Mouse (Mus musculus) CH12.LX (cell line): Measurements from ENCODE around the gene Ptprm. TPM values are rescaled to one million over a fixed set of nuclear protein-coding genes. Genes with fewer than 3 reads are reported as not detected.

Experiments
- DNase-seq: peaks from one replicate; pipeline ENCODE4 v3.0.0-alpha.2; 2013; ENCODE audit errors: extremely low read depth
- H3K27ac ChIP-seq: 2 replicates; pipeline ENCODE4 v1.5.1; 2012; ENCODE audit warnings: low read depth, mild to moderate bottlenecking, control low read depth, moderate library complexity; ENCODE audit not compliant: insufficient read depth
- H3K27me3 ChIP-seq: replicated peaks from 2 replicates; pipeline ENCODE3; 2012; ENCODE audit warnings: inconsistent platforms
- H3K36me3 ChIP-seq, 2 experiments: replicated peaks in 1 of 2; 2 replicates each; pipeline versions ENCODE3 to v1.6.1; 2012; ENCODE audit warnings: inconsistent platforms in 1 of 2, low read length in 1 of 2, mild to moderate bottlenecking in 1 of 2, mixed read lengths in 1 of 2, moderate library complexity in 1 of 2; ENCODE audit not compliant: control insufficient read depth in 1 of 2, insufficient read depth in 1 of 2
- H3K4me1 ChIP-seq, 2 experiments: 2 replicates each; pipeline ENCODE4 v1.6.1; 2012; ENCODE audit warnings: inconsistent platforms in 1 of 2, moderate library complexity in 1 of 2; ENCODE audit not compliant: insufficient read depth in 2 of 2, control insufficient read depth in 1 of 2
- H3K4me2 ChIP-seq: 2 replicates; pipeline ENCODE4 v1.6.1; 2012; ENCODE audit warnings: low read depth, mild to moderate bottlenecking, control low read depth; ENCODE audit not compliant: poor library complexity, insufficient read depth, severe bottlenecking
- H3K4me3 ChIP-seq, 3 experiments: fragments of 150-350 bp in 1 of 3; sonication (generic) in 1 of 3; replicated peaks in 1 of 3; 2 replicates each; pipeline versions ENCODE3 to v1.5.1; 2011 to 2012; ENCODE audit warnings: low read depth in 2 of 3, low read length in 2 of 3, mild to moderate bottlenecking in 2 of 3, moderate library complexity in 2 of 3, control low read depth in 1 of 3, improper control_type of control experiment in 1 of 3, inconsistent platforms in 1 of 3, mixed read lengths in 1 of 3; ENCODE audit not compliant: poor library complexity in 1 of 3
- H3K79me2 ChIP-seq: replicated peaks from 2 replicates; pipeline ENCODE4 v1.6.1; 2012; ENCODE audit warnings: mild to moderate bottlenecking, moderate library complexity; ENCODE audit not compliant: control insufficient read depth, poor library complexity, insufficient read depth, severe bottlenecking; ENCODE audit errors: extremely low read depth
- H3K9ac ChIP-seq: 2 replicates; pipeline ENCODE4 v1.6.1; 2012; ENCODE audit warnings: low read depth, mild to moderate bottlenecking, control low read depth, moderate library complexity; ENCODE audit not compliant: insufficient read depth
- H3K9me3 ChIP-seq: replicated peaks from 2 replicates; pipeline ENCODE3; 2012; ENCODE audit warnings: low read length, inconsistent platforms, mixed read lengths
- BHLHE40 ChIP-seq: IDR thresholded peaks from 2 replicates; pipeline ENCODE4 v1.6.1; 2011; ENCODE audit warnings: mild to moderate bottlenecking, low read depth, low read length, improper control_type of control experiment
- CHD1 ChIP-seq: IDR thresholded peaks from 2 replicates; pipeline ENCODE4 v1.6.1; 2012; ENCODE audit warnings: low read depth, low read length, improper control_type of control experiment, inconsistent platforms
- CHD2 ChIP-seq: IDR thresholded peaks from 2 replicates; pipeline ENCODE4 v1.6.1; 2011; ENCODE audit warnings: low read length, improper control_type of control experiment
- CTCF ChIP-seq, 2 experiments: IDR thresholded peaks in 1 of 2; conservative IDR thresholded peaks in 1 of 2; 2 replicates each; pipeline ENCODE4 v1.5.1; 2011 to 2012; ENCODE audit warnings: low read depth in 2 of 2, low read length in 2 of 2, improper control_type of control experiment in 1 of 2, inconsistent platforms in 1 of 2, mild to moderate bottlenecking in 1 of 2, moderate library complexity in 1 of 2
- ELF1 ChIP-seq: IDR thresholded peaks from 2 replicates; pipeline ENCODE4 v1.6.1; 2014; ENCODE audit warnings: low read depth, mild to moderate bottlenecking, inconsistent platforms, low read length, improper control_type of control experiment
- ETS1 ChIP-seq: conservative IDR thresholded peaks from 2 replicates; pipeline ENCODE4 v1.6.1; 2012; ENCODE audit warnings: low read depth, mild to moderate bottlenecking, inconsistent platforms, low read length, improper control_type of control experiment, moderate library complexity
- GABPA ChIP-seq: IDR thresholded peaks from 2 replicates; pipeline ENCODE4 v1.6.1; 2012; ENCODE audit warnings: low read depth, low read length, improper control_type of control experiment, inconsistent platforms; ENCODE audit not compliant: insufficient replicate concordance
- IRF4 ChIP-seq: IDR thresholded peaks from 2 replicates; pipeline ENCODE4 v1.6.1; 2014; ENCODE audit warnings: low read depth, mild to moderate bottlenecking, inconsistent platforms, low read length, improper control_type of control experiment
- JUN ChIP-seq: IDR thresholded peaks from 2 replicates; pipeline ENCODE4 v1.6.1; 2011; ENCODE audit warnings: low read depth, mild to moderate bottlenecking, low read length, improper control_type of control experiment, moderate library complexity; ENCODE audit not compliant: insufficient read depth
- KAT2A ChIP-seq: IDR thresholded peaks from 2 replicates; pipeline ENCODE4 v1.6.1; 2012; ENCODE audit warnings: low read length, improper control_type of control experiment, inconsistent platforms; ENCODE audit not compliant: insufficient replicate concordance
- MEF2A ChIP-seq: IDR thresholded peaks from 2 replicates; pipeline ENCODE4 v1.6.1; 2014; ENCODE audit warnings: low read depth, mild to moderate bottlenecking, inconsistent platforms, low read length, improper control_type of control experiment, borderline replicate concordance
- NELFE ChIP-seq: IDR thresholded peaks from 2 replicates; pipeline ENCODE4 v1.6.1; 2011; ENCODE audit warnings: low read depth, low read length, improper control_type of control experiment
- PAX5 ChIP-seq: IDR thresholded peaks from 2 replicates; pipeline ENCODE4 v1.6.1; 2012; ENCODE audit warnings: low read length, inconsistent platforms, mixed read lengths
- RAD21 ChIP-seq: IDR thresholded peaks from 2 replicates; pipeline ENCODE4 v1.6.1; 2011; ENCODE audit warnings: low read depth, mild to moderate bottlenecking, low read length, improper control_type of control experiment, moderate library complexity
- RCOR1 ChIP-seq: conservative IDR thresholded peaks from 2 replicates; pipeline ENCODE4 v1.6.1; 2012; ENCODE audit warnings: low read depth, mild to moderate bottlenecking, inconsistent platforms, low read length, improper control_type of control experiment
- SIN3A ChIP-seq: IDR thresholded peaks from 2 replicates; pipeline ENCODE4 v1.6.1; 2012; ENCODE audit warnings: low read length, improper control_type of control experiment, inconsistent platforms
- SMC3 ChIP-seq: IDR thresholded peaks from 2 replicates; pipeline ENCODE4 v1.6.1; 2011; ENCODE audit warnings: low read depth, low read length, improper control_type of control experiment
- USF1 ChIP-seq: IDR thresholded peaks from 2 replicates; pipeline ENCODE4 v1.6.1; 2014; ENCODE audit warnings: low read depth, mild to moderate bottlenecking, inconsistent platforms, low read length, improper control_type of control experiment
- ZC3H11A ChIP-seq: IDR thresholded peaks from 2 replicates; pipeline ENCODE4 v1.6.1; 2012; ENCODE audit warnings: low read depth, mild to moderate bottlenecking, inconsistent platforms, low read length, improper control_type of control experiment
- ZMIZ1 ChIP-seq: IDR thresholded peaks from 2 replicates; pipeline ENCODE4 v1.6.1; 2012; ENCODE audit warnings: low read depth, mild to moderate bottlenecking, inconsistent platforms, low read length, improper control_type of control experiment
- ZNF384 ChIP-seq: IDR thresholded peaks from 2 replicates; pipeline ENCODE4 v1.6.1; 2012; ENCODE audit warnings: low read depth, low read length, improper control_type of control experiment, inconsistent platforms
- dilution Hi-C: fragments of 300-500 bp; cut with MboI; formaldehyde crosslinking; loops from 2 replicates; pipeline ENCODE4 v1.14.3; 2020; ENCODE audit warnings: low sequenced_read_pairs; ENCODE audit not compliant: extremely low pct_unique_long_range_greater_than_20kb, extremely low pct_ligation_motif_present
- in situ Hi-C: fragments of 300-500 bp; cut with MboI; formaldehyde crosslinking; loops from 3 replicates; pipeline ENCODE4 v1.14.3; 2019; ENCODE audit warnings: low sequenced_read_pairs, low pct_ligation_motif_present, low pct_unique_long_range_greater_than_20kb, mixed read lengths
- polyA plus RNA-seq: library from polyadenylated mRNA; unstranded; fragments of >175 nt; gene quantifications from 2 replicates; pipeline ENCODE4 v1.2.1, GENCODE M21; 2012; ENCODE audit warnings: low read depth; ENCODE audit not compliant: insufficient read length
- total RNA-seq, 2 experiments: library from RNA; depleted of rRNA; stranded (reverse); fragments of 300-350 nt in 1 of 2; fragments of >200 nt in 1 of 2; gene quantifications; 2 replicates each; pipeline ENCODE4 v1.2.3; 2012 to 2014

The Ptprm gene
- total and polyA plus RNA-seq, 3 experiments, result not detected

DNA sequence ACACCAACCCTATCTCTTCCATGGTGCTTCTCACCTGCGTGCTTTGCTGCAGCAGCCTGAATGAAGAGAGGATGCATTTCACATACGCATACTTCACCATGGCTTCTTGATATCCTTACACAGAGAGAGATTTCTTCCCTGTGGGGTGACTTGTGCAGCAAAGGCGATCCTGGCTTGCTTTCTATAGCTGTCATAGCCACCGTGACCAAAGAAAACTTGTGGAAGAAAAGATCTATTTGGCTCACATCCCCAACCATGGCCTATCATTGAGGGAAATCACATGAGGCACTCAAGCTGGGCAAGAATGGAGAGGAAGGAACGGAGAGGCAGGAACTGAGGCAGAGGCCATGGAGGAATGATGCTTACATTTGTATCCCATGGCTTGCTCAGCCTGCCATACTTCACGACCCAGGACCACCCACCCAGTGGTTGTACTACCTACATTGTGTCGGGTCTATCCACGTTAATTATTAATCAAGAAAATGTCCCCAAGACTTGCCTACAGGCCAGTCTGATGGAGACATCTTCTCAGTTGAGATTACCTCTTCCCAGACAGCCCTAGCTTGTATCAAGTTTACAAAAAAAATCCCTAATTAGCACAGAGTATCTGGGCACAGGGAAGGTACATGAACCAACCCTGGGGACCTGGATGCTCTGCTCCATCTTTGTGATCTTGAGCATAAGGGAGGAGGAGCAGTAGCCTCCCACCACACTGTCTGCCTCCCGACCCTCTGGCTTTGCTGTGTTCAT lies 641.6 kb downstream of the Ptprm start:
- H3K9ac ChIP-seq, result no peak overlapping the region
- no peak for DNase-seq
- no peaks in the 10 kb centered on the region for H3K36me3 ChIP-seq
- TF ChIP-seq CHD1 (no peak), ZNF384 (no peak), MEF2A (no peak), PAX5 (no peak), BHLHE40 (no peak), GABPA (no peak), SMC3 (no peak), CTCF (conservative IDR thresholded peaks at IDR 0.05 in 1 of 2, IDR thresholded peaks at IDR 0.05 in 1 of 2; ENCODE audit: low read depth in 2 of 2, low read length in 2 of 2) (no peak), ETS1 (no peak), ELF1 (no peak), ZC3H11A (no peak), ZMIZ1 (no peak), RAD21 (no peak), SIN3A (no peak), RCOR1 (no peak), IRF4 (no peak), USF1 (no peak), CHD2 (no peak), JUN (no peak)
- TF ChIP-seq, all 38 proteins: peak for 0
- no peaks in the 10 kb centered on the region for H3K79me2 ChIP-seq
- H3K4me2 ChIP-seq, result no peak overlapping the region
- in situ Hi-C loops (no loop called here), dilution Hi-C loops (no loop called here)
- no peaks in the 10 kb centered on the region for H3K4me1 ChIP-seq
- H3K27ac ChIP-seq, result no peak overlapping the region
- H3K27me3 ChIP-seq, result no peaks in the 10 kb centered on the region
- H3K4me3 ChIP-seq, result no peak overlapping the region
- H3K9me3 ChIP-seq, result peaks cover 82% of the 10 kb centered on the region

DNA sequence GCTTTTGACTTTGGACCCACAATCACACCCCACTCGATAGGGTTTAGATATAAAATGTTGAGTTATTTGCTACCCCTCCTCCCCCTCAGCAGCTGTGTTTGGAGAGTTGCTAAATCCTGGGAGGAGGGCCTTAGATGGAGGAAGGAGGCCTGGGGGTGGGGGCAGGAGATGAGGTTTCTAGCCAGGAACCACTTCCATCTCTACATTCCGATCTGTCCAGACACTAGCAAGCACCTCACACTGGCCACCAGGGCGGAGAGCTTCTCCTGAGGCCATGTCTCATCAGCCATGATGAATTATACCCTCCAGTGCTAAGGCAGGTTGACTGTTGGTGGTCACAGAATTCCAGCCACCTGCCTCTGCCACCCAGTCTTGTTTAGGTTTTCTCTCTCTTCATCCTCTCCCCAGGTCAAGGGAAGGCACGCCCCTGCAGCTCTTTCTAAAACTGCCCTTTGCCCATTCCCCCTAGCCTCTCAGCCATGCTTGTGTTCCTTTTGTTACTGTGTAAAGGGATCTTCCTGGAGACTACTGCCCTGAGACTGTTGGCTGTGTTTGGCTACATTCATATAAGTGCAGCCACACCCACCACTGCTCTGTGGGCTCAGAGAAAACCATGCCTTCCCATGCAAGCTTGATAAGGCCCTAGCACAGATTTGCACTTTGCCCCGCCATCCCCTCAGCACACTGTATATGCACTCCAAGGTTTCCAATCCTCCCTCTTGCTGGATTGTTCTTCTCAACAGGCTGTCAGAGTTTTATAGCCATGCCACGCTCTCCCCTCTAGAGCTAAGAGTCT lies 642.8 kb downstream of the Ptprm start:
- Histone ChIP-seq H3K4me3 (no peak overlapping the region), H3K9me3 (peaks cover 85% of the 10 kb centered on the region), H3K4me2 (no peak overlapping the region), H3K36me3 (no peaks in the 10 kb centered on the region), H3K4me1 (no peaks in the 10 kb centered on the region), H3K9ac (no peak overlapping the region), H3K27ac (no peak overlapping the region), H3K79me2 (no peaks in the 10 kb centered on the region), H3K27me3 (no peaks in the 10 kb centered on the region)
- TF ChIP-seq ETS1 (no peak), CHD2 (no peak), KAT2A (no peak), PAX5 (no peak), NELFE (no peak), ZNF384 (no peak), MEF2A (no peak), ELF1 (no peak)
- DNase-seq, result no peak
- dilution Hi-C loops, result no loop called here
- in situ Hi-C loops, result no loop called here
